34 mouse cellular contexts compared by ENCODE assay signal in the genomic region with DNA sequence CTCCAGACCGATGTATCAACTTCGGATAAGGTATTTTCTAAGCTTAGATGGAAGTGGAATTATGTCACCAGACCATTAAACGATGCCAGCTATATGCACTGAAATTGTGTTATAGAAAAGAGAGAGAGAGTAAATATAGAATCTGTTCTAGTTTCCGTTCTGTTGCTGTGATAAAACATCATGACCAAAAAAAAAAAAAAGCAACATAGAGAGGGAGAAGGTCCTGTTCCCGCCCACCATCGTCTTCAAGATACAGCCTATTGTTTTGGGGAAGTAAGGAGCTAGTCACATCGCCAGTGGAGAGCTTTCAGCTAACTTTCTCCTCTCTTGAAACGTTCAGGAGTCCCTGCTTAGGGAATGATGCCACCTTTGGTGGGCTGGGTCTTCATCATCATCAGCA.
"Had no signal": no experiment of that assay in that cellular context is flagged by ENCODE, and none has a peak within 500 bp of the region (broad histone marks: within the 10 kb centered on the region; RNA-seq: fewer than 3 reads in every experiment).

No protein-coding gene starts in this region.

- DNase-seq: heart, postnatal 10 days; heart, postnatal 14 days; heart, postnatal 36 days; heart, postnatal 4 days; kidney, adult 11 months; kidney, adult 18-20 months; kidney, adult 2 months; kidney, adult 8-10 months; kidney, adult 9 months; kidney, postnatal 10 days; kidney, postnatal 14 days; kidney, postnatal 25 days; kidney, postnatal 36 days; kidney, postnatal 4 days; layer of hippocampus, adult 9-11 months; layer of hippocampus, postnatal 36 days had no signal

- H3K4me3 ChIP-seq: heart, embryonic 12.5 days; heart, embryonic 13.5 days; heart, embryonic 15.5 days; hindbrain, embryonic 10.5 days; hindbrain, embryonic 12.5 days; hindbrain, embryonic 13.5 days; hindbrain, embryonic 15.5 days; intestine, embryonic 15.5 days; kidney, embryonic 15.5 days; layer of hippocampus, adult 2 months; left cerebral cortex, adult 2 months had no signal

- H3K4me1 ChIP-seq: hindbrain, embryonic 10.5 days; hindbrain, embryonic 12.5 days; hindbrain, embryonic 15.5 days; intestine, embryonic 15.5 days had no signal

- H3K27me3 ChIP-seq: heart, embryonic 12.5 days; heart, embryonic 13.5 days; heart, embryonic 15.5 days; hindbrain, embryonic 12.5 days; hindbrain, embryonic 13.5 days; hindbrain, embryonic 15.5 days; intestine, embryonic 15.5 days; kidney, embryonic 15.5 days had no signal

- H3K36me3 ChIP-seq: heart, embryonic 12.5 days; heart, embryonic 13.5 days; heart, embryonic 15.5 days; hindbrain, embryonic 10.5 days; hindbrain, embryonic 12.5 days; hindbrain, embryonic 13.5 days; hindbrain, embryonic 15.5 days; intestine, embryonic 15.5 days; kidney, embryonic 15.5 days had no signal

- H3K9me3 ChIP-seq: heart, embryonic 12.5 days; heart, embryonic 13.5 days; heart, embryonic 15.5 days; hindbrain, embryonic 10.5 days; hindbrain, embryonic 12.5 days; hindbrain, embryonic 13.5 days; hindbrain, embryonic 15.5 days; intestine, embryonic 15.5 days; kidney, embryonic 15.5 days had no signal

- H3K4me2 ChIP-seq: heart, embryonic 11.5 days; heart, embryonic 12.5 days; heart, embryonic 13.5 days; heart, embryonic 15.5 days; hindbrain, embryonic 12.5 days; hindbrain, embryonic 13.5 days; hindbrain, embryonic 14.5 days; hindbrain, embryonic 15.5 days; intestine, embryonic 15.5 days; kidney, embryonic 15.5 days had no signal

- H3K9ac ChIP-seq: heart, embryonic 12.5 days; heart, embryonic 13.5 days; heart, embryonic 15.5 days; hindbrain, embryonic 12.5 days; hindbrain, embryonic 13.5 days; hindbrain, embryonic 14.5 days; hindbrain, embryonic 15.5 days; intestine, embryonic 15.5 days; kidney, embryonic 15.5 days had no signal

- ATAC-seq: hindbrain, embryonic 16.5 days; inflammation-experienced regulatory T-cells, adult 6 months; intestine, embryonic 15.5 days; intestine, embryonic 16.5 days; intestine, postnatal 0 days had no signal

- H3K27ac ChIP-seq: heart, embryonic 13.5 days; heart, embryonic 15.5 days; hindbrain, embryonic 10.5 days; hindbrain, embryonic 12.5 days; hindbrain, embryonic 13.5 days; hindbrain, embryonic 14.5 days; hindbrain, embryonic 15.5 days; intestine, embryonic 15.5 days; kidney, embryonic 15.5 days; kidney, postnatal 0 days; layer of hippocampus, adult 2 months; left cerebral cortex, adult 2 months had no signal
